Mouse (Mus musculus): ENCODE measurements at regions not wholly inside any gene's neighbourhood (a gene's known extent, or its start where the extent isn't known, plus 50 kb on each side); places are given as distances from the start of the nearest gene placed in this dataset.

- H3K4me1 ChIP-seq (ENCODE audit: control insufficient read depth, insufficient read depth, low read length): peaks cover 9% of the 10 kb centered on the region; the same call in 1 of the 2 replicates
- no peak overlapping the region for H3K4me3 ChIP-seq (ENCODE audit: low read depth, low read length)
- H3K27ac ChIP-seq (ENCODE audit: low read length): no peak overlapping the region
- H3K27me3 ChIP-seq (ENCODE audit: control insufficient read depth, insufficient read depth, low read depth, low read length): no peaks in the 10 kb centered on the region
- 44% methylated on average over 1 of the region's 1 CpGs for WGBS
- no peaks in the 10 kb centered on the region for H3K36me3 ChIP-seq (ENCODE audit: control insufficient read depth, insufficient read depth, low read length)
- H3K4me2 ChIP-seq (ENCODE audit: low read length): no peak overlapping the region
- no peak for ATAC-seq
- H3K9ac ChIP-seq (ENCODE audit: low read depth, low read length): no peak overlapping the region
- no peaks in the 10 kb centered on the region for H3K9me3 ChIP-seq (replicated peaks; ENCODE audit: control insufficient read depth, low read length, poor library complexity, severe bottlenecking)
These were observed 128.0 kb downstream of the Rybp start for GRCm38 (mm10) chr6:100159246-100159645.

DNA sequence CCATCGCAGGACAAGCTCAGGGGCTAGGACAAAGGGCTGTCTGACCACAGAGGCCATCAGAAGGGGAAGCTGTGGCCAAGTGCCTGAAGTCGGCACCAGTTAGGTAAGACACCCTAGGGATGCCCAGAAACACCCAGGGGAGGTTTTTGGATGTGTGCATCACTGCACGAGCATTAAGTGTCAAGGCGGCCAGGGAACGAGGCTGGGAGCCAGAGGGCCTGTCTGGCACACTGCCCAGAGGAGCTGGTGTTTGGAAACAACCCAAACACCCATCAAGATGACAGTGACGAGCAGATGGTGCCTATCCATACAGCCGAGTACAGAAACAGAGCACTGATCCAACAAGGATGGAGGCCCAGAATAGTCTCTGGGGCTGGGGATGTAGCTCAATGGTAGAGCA, 130.0 kb downstream of the Rybp start:
- WGBS: 37% methylated on average over 7 of the region's 7 CpGs
- peak; percentile 61; the same call in 1 of the 2 replicates for ATAC-seq

GRCm38 (mm10) chr6:100156163-100156562, 131.1 kb downstream of the Rybp start:
- no peak for ATAC-seq
- Histone ChIP-seq H3K4me1 (ENCODE audit: control insufficient read depth, insufficient read depth, low read length) (no peaks in the 10 kb centered on the region), H3K9me3 (replicated peaks; ENCODE audit: control insufficient read depth, low read length, poor library complexity, severe bottlenecking) (no peaks in the 10 kb centered on the region), H3K4me2 (ENCODE audit: low read length) (no peak overlapping the region), H3K27ac (ENCODE audit: low read length) (no peak overlapping the region), H3K36me3 (ENCODE audit: control insufficient read depth, insufficient read depth, low read length) (no peaks in the 10 kb centered on the region), H3K4me3 (ENCODE audit: low read depth, low read length) (no peak overlapping the region), H3K9ac (ENCODE audit: low read depth, low read length) (no peak overlapping the region), H3K27me3 (ENCODE audit: control insufficient read depth, insufficient read depth, low read depth, low read length) (no peaks in the 10 kb centered on the region)
- 84% methylated on average over 4 of the region's 4 CpGs for WGBS

More for the DNA sequence above, 130.0 kb downstream of the Rybp start:
- no peaks in the 10 kb centered on the region for H3K4me1 ChIP-seq (ENCODE audit: control insufficient read depth, insufficient read depth, low read length)
- H3K27me3 ChIP-seq (ENCODE audit: control insufficient read depth, insufficient read depth, low read depth, low read length): no peaks in the 10 kb centered on the region
- H3K4me2 ChIP-seq (ENCODE audit: low read length): no peak overlapping the region
- H3K36me3 ChIP-seq (ENCODE audit: control insufficient read depth, insufficient read depth, low read length): no peaks in the 10 kb centered on the region
- H3K4me3 ChIP-seq (ENCODE audit: low read depth, low read length): no peak overlapping the region
- H3K9ac ChIP-seq (ENCODE audit: low read depth, low read length): no peak overlapping the region
- no peak overlapping the region for H3K27ac ChIP-seq (ENCODE audit: low read length)
- H3K9me3 ChIP-seq (replicated peaks; ENCODE audit: control insufficient read depth, low read length, poor library complexity, severe bottlenecking): no peaks in the 10 kb centered on the region

GRCm38 (mm10) chr6:100155676-100156075, 131.6 kb downstream of the Rybp start:
- no peak overlapping the region for H3K27ac ChIP-seq (ENCODE audit: low read length)
- WGBS: 48% methylated on average over 20 of the region's 20 CpGs

GRCm38 (mm10) chr6:100151447-100151846, 135.8 kb downstream of the Rybp start:
- no peaks in the 10 kb centered on the region for H3K9me3 ChIP-seq (replicated peaks; ENCODE audit: control insufficient read depth, low read length, poor library complexity, severe bottlenecking)
- H3K9ac ChIP-seq (ENCODE audit: low read depth, low read length): no peak overlapping the region
- no peaks in the 10 kb centered on the region for H3K36me3 ChIP-seq (ENCODE audit: control insufficient read depth, insufficient read depth, low read length)
- no peak overlapping the region for H3K4me3 ChIP-seq (ENCODE audit: low read depth, low read length)
- H3K4me2 ChIP-seq (ENCODE audit: low read length): no peak overlapping the region
- H3K4me1 ChIP-seq (ENCODE audit: control insufficient read depth, insufficient read depth, low read length): peaks cover 5% of the 10 kb centered on the region; the same call in 1 of the 2 replicates
- 91% methylated on average over 1 of the region's 1 CpGs for WGBS
- no peak for ATAC-seq
- H3K27ac ChIP-seq (ENCODE audit: low read length): no peak overlapping the region
- H3K27me3 ChIP-seq (ENCODE audit: control insufficient read depth, insufficient read depth, low read depth, low read length): no peaks in the 10 kb centered on the region

More at GRCm38 (mm10) chr6:100155676-100156075, 131.6 kb downstream of the Rybp start:
- no peak; the same call in 1 of the 2 replicates for ATAC-seq
- Histone ChIP-seq H3K4me2 (ENCODE audit: low read length) (no peak overlapping the region), H3K27me3 (ENCODE audit: control insufficient read depth, insufficient read depth, low read depth, low read length) (no peaks in the 10 kb centered on the region), H3K9me3 (replicated peaks; ENCODE audit: control insufficient read depth, low read length, poor library complexity, severe bottlenecking) (no peaks in the 10 kb centered on the region), H3K4me3 (ENCODE audit: low read depth, low read length) (no peak overlapping the region), H3K4me1 (ENCODE audit: control insufficient read depth, insufficient read depth, low read length) (no peaks in the 10 kb centered on the region), H3K36me3 (ENCODE audit: control insufficient read depth, insufficient read depth, low read length) (no peaks in the 10 kb centered on the region), H3K9ac (ENCODE audit: low read depth, low read length) (no peak overlapping the region)

GRCm38 (mm10) chr6:100150703-100151208, 136.5 kb downstream of the Rybp start:
- no peak overlapping the region for H3K4me3 ChIP-seq (ENCODE audit: low read depth, low read length)
- no peak for ATAC-seq
- no peak overlapping the region for H3K9ac ChIP-seq (ENCODE audit: low read depth, low read length)
- no peaks in the 10 kb centered on the region for H3K27me3 ChIP-seq (ENCODE audit: control insufficient read depth, insufficient read depth, low read depth, low read length)
- peaks cover 5% of the 10 kb centered on the region; the same call in 1 of the 2 replicates for H3K4me1 ChIP-seq (ENCODE audit: control insufficient read depth, insufficient read depth, low read length)
- WGBS: 69% methylated on average over 6 of the region's 6 CpGs
- H3K36me3 ChIP-seq (ENCODE audit: control insufficient read depth, insufficient read depth, low read length): no peaks in the 10 kb centered on the region
- no peak overlapping the region for H3K4me2 ChIP-seq (ENCODE audit: low read length)
- H3K9me3 ChIP-seq (replicated peaks; ENCODE audit: control insufficient read depth, low read length, poor library complexity, severe bottlenecking): no peaks in the 10 kb centered on the region
- no peak overlapping the region for H3K27ac ChIP-seq (ENCODE audit: low read length)

DNA sequence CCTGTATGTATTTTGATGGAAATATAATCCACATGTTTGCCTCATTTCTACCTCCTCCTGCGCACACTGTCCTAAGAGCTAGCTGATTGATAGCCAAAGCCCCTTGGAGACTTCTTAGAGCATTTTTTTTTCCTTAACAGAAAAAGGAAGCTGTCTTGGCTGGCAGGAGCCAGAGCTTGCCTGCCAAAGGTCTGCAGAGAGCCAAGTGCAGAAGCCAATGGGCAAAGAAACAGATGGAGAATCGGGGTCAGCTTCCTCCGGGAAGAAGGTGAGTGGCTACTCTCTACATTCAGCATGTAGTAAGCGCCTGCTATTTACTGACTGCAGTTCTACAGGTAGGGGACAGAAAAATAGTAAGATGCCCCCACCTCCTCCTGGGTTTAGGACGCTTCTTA, 137.8 kb downstream of the Rybp start:
- Histone ChIP-seq H3K4me3 (ENCODE audit: low read depth, low read length) (no peak overlapping the region), H3K4me2 (ENCODE audit: low read length) (no peak overlapping the region), H3K27ac (ENCODE audit: low read length) (no peak overlapping the region), H3K9me3 (replicated peaks; ENCODE audit: control insufficient read depth, low read length, poor library complexity, severe bottlenecking) (no peaks in the 10 kb centered on the region), H3K27me3 (ENCODE audit: control insufficient read depth, insufficient read depth, low read depth, low read length) (no peaks in the 10 kb centered on the region), H3K9ac (ENCODE audit: low read depth, low read length) (no peak overlapping the region), H3K4me1 (ENCODE audit: control insufficient read depth, insufficient read depth, low read length) (peaks cover 10% of the 10 kb centered on the region; the same call in 1 of the 2 replicates), H3K36me3 (ENCODE audit: control insufficient read depth, insufficient read depth, low read length) (no peaks in the 10 kb centered on the region)
- 81% methylated on average over 5 of the region's 5 CpGs for WGBS
- no peak for ATAC-seq

GRCm38 (mm10) chr6:100148751-100149457, 138.4 kb downstream of the Rybp start:
- 78% methylated on average over 4 of the region's 4 CpGs for WGBS
- no peak overlapping the region for H3K4me2 ChIP-seq (ENCODE audit: low read length)
- H3K36me3 ChIP-seq (ENCODE audit: control insufficient read depth, insufficient read depth, low read length): no peaks in the 10 kb centered on the region
- no peak overlapping the region for H3K4me3 ChIP-seq (ENCODE audit: low read depth, low read length)
- H3K9me3 ChIP-seq (replicated peaks; ENCODE audit: control insufficient read depth, low read length, poor library complexity, severe bottlenecking): no peaks in the 10 kb centered on the region
- H3K9ac ChIP-seq (ENCODE audit: low read depth, low read length): no peak overlapping the region
- peaks cover 15% of the 10 kb centered on the region for H3K4me1 ChIP-seq (ENCODE audit: control insufficient read depth, insufficient read depth, low read length)
- no peak overlapping the region for H3K27ac ChIP-seq (ENCODE audit: low read length)
- no peaks in the 10 kb centered on the region for H3K27me3 ChIP-seq (ENCODE audit: control insufficient read depth, insufficient read depth, low read depth, low read length)
- ATAC-seq: no peak

DNA sequence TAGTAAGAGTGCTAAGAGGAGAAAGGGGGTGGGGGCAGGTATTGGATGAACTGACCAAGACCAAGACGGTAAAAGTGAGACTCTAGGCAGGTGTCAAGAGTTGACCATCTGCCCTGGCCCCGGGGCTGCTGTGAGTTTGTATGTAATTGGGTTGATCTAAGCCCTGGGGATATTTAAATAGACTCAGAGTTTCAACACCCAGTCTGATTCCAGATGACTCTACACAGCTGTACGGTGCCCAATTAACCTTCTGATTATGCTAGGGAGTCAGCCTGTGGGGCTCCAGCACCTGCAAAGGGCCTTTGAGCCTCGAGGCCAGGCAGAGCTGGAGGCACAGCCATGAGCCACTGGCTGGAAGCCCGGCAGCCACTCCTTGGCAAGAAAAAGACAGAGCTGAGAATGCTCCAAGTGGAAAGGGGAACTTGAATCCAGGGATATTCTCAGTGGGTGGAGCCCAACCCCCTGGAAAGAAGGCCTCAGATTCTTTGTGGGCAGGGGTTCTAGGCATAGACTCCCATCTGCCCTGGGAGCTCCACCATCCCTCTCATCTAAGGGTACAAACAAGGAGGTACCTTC, 140.8 kb downstream of the Rybp start:
- Histone ChIP-seq H3K9me3 (replicated peaks; ENCODE audit: control insufficient read depth, low read length, poor library complexity, severe bottlenecking) (no peaks in the 10 kb centered on the region), H3K27me3 (ENCODE audit: control insufficient read depth, insufficient read depth, low read depth, low read length) (no peaks in the 10 kb centered on the region), H3K36me3 (ENCODE audit: control insufficient read depth, insufficient read depth, low read length) (no peaks in the 10 kb centered on the region), H3K4me3 (ENCODE audit: low read depth, low read length) (no peak overlapping the region), H3K4me1 (ENCODE audit: control insufficient read depth, insufficient read depth, low read length) (peaks cover 21% of the 10 kb centered on the region), H3K27ac (ENCODE audit: low read length) (no peak overlapping the region), H3K4me2 (ENCODE audit: low read length) (no peak overlapping the region), H3K9ac (ENCODE audit: low read depth, low read length) (no peak overlapping the region)
- no peak for ATAC-seq
- 26% methylated on average over 5 of the region's 5 CpGs for WGBS

Measured in midbrain, embryonic 16.5 days (tissue).